Mouse (Mus musculus) monocyte, adult 5-6 weeks (primary cell): ENCODE measurements around the gene Oard1. TPM values are rescaled to one million over a fixed set of nuclear protein-coding genes. Genes with fewer than 3 reads are reported as not detected.

Experiments
- ATAC-seq: fragments of 153-309, 156-312 bp; replicated peaks from 2 replicates; pipeline ENCODE4 v1.8.0; 2017; ENCODE audit warnings: mild to moderate bottlenecking; ENCODE audit not compliant: low TSS enrichment, insufficient number of reproducible peaks, severe bottlenecking, poor library complexity, low FRiP score
- total RNA-seq: library from RNA; stranded (forward); fragments of 200-1000, 200-491, 200-594 nt; gene quantifications from 3 replicates; pipeline ENCODE4 v1.2.3, GENCODE M21; 2017

Oard1 gene
- total RNA-seq, 1 experiment from 2014 or later = 118 TPM

GRCm38 (mm10) chr17:48431054-48431453, 21.2 kb downstream of the Oard1 start:
- no peak for ATAC-seq

GRCm38 (mm10) chr17:48432158-48432980, 22.6 kb downstream of the Oard1 start, which contains the start of gene Apobec2:
TSS of gene Apobec2 (minus strand) at chr17:48432930.
- ATAC-seq = no peak

- no peak for ATAC-seq
Observed at GRCm38 (mm10) chr17:48433006-48433655, 23.3 kb downstream of the Oard1 start.

GRCm38 (mm10) chr17:48433689-48434330, 24.0 kb downstream of the Oard1 start:
- no peak for ATAC-seq

GRCm38 (mm10) chr17:48434479-48434878, 24.7 kb downstream of the Oard1 start:
- ATAC-seq = no peak

- no peak for ATAC-seq
Observed at GRCm38 (mm10) chr17:48436487-48436886, 26.7 kb downstream of the Oard1 start.

GRCm38 (mm10) chr17:48437421-48437911, 27.7 kb downstream of the Oard1 start:
- ATAC-seq = no peak

GRCm38 (mm10) chr17:48442745-48443457, 33.1 kb downstream of the Oard1 start:
- ATAC-seq = no peak

GRCm38 (mm10) chr17:48443542-48444145, 33.8 kb downstream of the Oard1 start:
- no peak for ATAC-seq

- ATAC-seq = no peak
Observed at GRCm38 (mm10) chr17:48447675-48448074, 37.9 kb downstream of the Oard1 start.

- ATAC-seq = no peak
Observed at GRCm38 (mm10) chr17:48450666-48451352, 41.0 kb downstream of the Oard1 start.

- ATAC-seq = no peak
Observed at GRCm38 (mm10) chr17:48451353-48451675, 41.5 kb downstream of the Oard1 start, which contains the start of gene Tspo2. TSS of gene Tspo2 (minus strand) at chr17:48451522.

GRCm38 (mm10) chr17:48451753-48452444, 42.1 kb downstream of the Oard1 start:
- no peak for ATAC-seq

GRCm38 (mm10) chr17:48453489-48453888, 43.7 kb downstream of the Oard1 start:
- no peak for ATAC-seq

GRCm38 (mm10) chr17:48454190-48454589, 44.4 kb downstream of the Oard1 start:
- no peak for ATAC-seq

- no peak for ATAC-seq
Observed at GRCm38 (mm10) chr17:48454688-48455087, 44.9 kb downstream of the Oard1 start, which contains the start of gene Unc5cl. TSS of gene Unc5cl (plus strand) at chr17:48454901.

GRCm38 (mm10) chr17:48455955-48456354, 46.1 kb downstream of the Oard1 start:
- ATAC-seq = no peak
